Mouse (Mus musculus) heart, adult 2 months (tissue): Measurements from ENCODE around the gene Samd1. TPM values are rescaled to one million over a fixed set of nuclear protein-coding genes. Genes with fewer than 3 reads are reported as not detected.
A peak's percentile ranks its signal among the peaks of the same experiment; 100 is the strongest.

Experiments
- DNase-seq, 2 experiments: peaks; one replicate each; pipeline ENCODE4 v3.0.0; 2021
- H3K27ac ChIP-seq: fragments of 200-600 bp; 2 replicates; pipeline ENCODE4 v1.8.1; 2022
- H3K27me3 ChIP-seq: fragments of 200-500 bp; 2 replicates; pipeline ENCODE4 v1.6.1; 2012; ENCODE audit warnings: mild to moderate bottlenecking, low read length, inconsistent platforms, mixed read lengths; ENCODE audit not compliant: control insufficient read depth, insufficient read depth
- H3K36me3 ChIP-seq: fragments of 200-500 bp; 2 replicates; pipeline ENCODE4 v1.6.1; 2012; ENCODE audit warnings: low read length, inconsistent platforms; ENCODE audit not compliant: control insufficient read depth, insufficient read depth
- H3K4me1 ChIP-seq: fragments of 200-500 bp; 2 replicates; pipeline ENCODE4 v1.6.1; 2011; ENCODE audit warnings: low read length; ENCODE audit not compliant: control insufficient read depth, insufficient read depth
- H3K4me3 ChIP-seq: fragments of 200-600 bp; 2 replicates; pipeline ENCODE4 v1.8.1; 2022
- H3K79me2 ChIP-seq: fragments of 200-500 bp; replicated peaks from 2 replicates; pipeline ENCODE4 v1.6.1; 2012; ENCODE audit warnings: mild to moderate bottlenecking, inconsistent platforms, low read length, moderate library complexity, mixed read lengths; ENCODE audit not compliant: control insufficient read depth, insufficient read depth
- H3K9ac ChIP-seq: fragments of 200-500 bp; 2 replicates; pipeline ENCODE4 v1.6.1; 2012; ENCODE audit warnings: low read depth, mild to moderate bottlenecking, control low read depth, inconsistent platforms, low read length, mixed read lengths
- CTCF ChIP-seq: fragments of 200-600 bp; IDR thresholded peaks from 2 replicates; pipeline ENCODE4 v1.8.1; 2022; ENCODE audit warnings: antibody characterized with exemption, mild to moderate bottlenecking, moderate library complexity
- EP300 ChIP-seq: fragments of 200-500 bp; IDR thresholded peaks from 2 replicates; pipeline ENCODE4 v1.6.1; 2011; ENCODE audit warnings: low read depth, low read length, control low read depth; ENCODE audit not compliant: insufficient read depth
- POLR2A ChIP-seq: fragments of 200-500 bp; IDR thresholded peaks from 2 replicates; pipeline ENCODE4 v1.6.1; 2011; ENCODE audit warnings: mild to moderate bottlenecking, low read depth, low read length, control low read depth; ENCODE audit not compliant: insufficient read depth
- WGBS: fragments of 180-500 bp; shearing (Covaris S2); methylation state at CpG from one replicate; pipeline ENCODE4 v1.1.7; 2018; 5-methylcytosine and 5-hydroxymethylcytosine counted together
- intact Hi-C: fragments of 180-260 bp; cut with DNase I; formaldehyde crosslinking; loops from one replicate; pipeline ENCODE4 v1.15.1; 2025
- polyA plus RNA-seq: library from polyadenylated mRNA; depleted of rRNA; stranded (reverse); fragments of >200 nt; gene quantifications from 2 replicates; pipeline ENCODE4 v1.2.3, GENCODE M21; 2012
- total RNA-seq, 2 experiments: library from RNA; stranded (reverse); gene quantifications; 2 replicates each; pipeline ENCODE4 v1.2.3; 2021

Samd1 gene
- total and polyA plus RNA-seq, 3 experiments = 21.6 to 29.9 (median 29.7) TPM

GRCm38 (mm10) chr8:84023085-84023484, 25.6 kb downstream of the Samd1 start:
- intact Hi-C loops = no loop called here
- Histone ChIP-seq H3K79me2 (no peaks in the 10 kb centered on the region), H3K4me1 (peaks cover 9% of the 10 kb centered on the region), H3K27me3 (no peaks in the 10 kb centered on the region; the same call in 1 of the 2 replicates), H3K9ac (no peak overlapping the region), H3K36me3 (peaks cover 4% of the 10 kb centered on the region; the same call in 1 of the 2 replicates), H3K27ac (peak overlapping the region; percentile 67), H3K4me3 (peak overlapping the region; percentile 13; the same call in 1 of the 2 replicates)
- DNase-seq = peak; percentile 80 to 87
- WGBS = 3% methylated on average over 5 of the region's 5 CpGs
- TF ChIP-seq EP300 (peak; percentile 78), CTCF (no peak)

- Histone ChIP-seq H3K4me1 (peaks cover 9% of the 10 kb centered on the region), H3K27me3 (no peaks in the 10 kb centered on the region; the same call in 1 of the 2 replicates), H3K79me2 (no peaks in the 10 kb centered on the region), H3K9ac (no peak overlapping the region), H3K4me3 (peak overlapping the region; percentile 13; the same call in 1 of the 2 replicates), H3K36me3 (peaks cover 4% of the 10 kb centered on the region; the same call in 1 of the 2 replicates), H3K27ac (peak overlapping the region; percentile 67)
- no peak for TF ChIP-seq EP300
- no peak for TF ChIP-seq POLR2A
- no peak for TF ChIP-seq CTCF
- WGBS = 37% methylated on average over 1 of the region's 1 CpGs
- intact Hi-C loops = loop anchor here (2.0 kb wide), 1 partner anchor 13 kb away; no protein-coding TSS in a partner anchor
- no peak for DNase-seq
Observed at GRCm38 (mm10) chr8:84023631-84024030, 26.2 kb downstream of the Samd1 start.

- 28% methylated on average over 10 of the region's 10 CpGs for WGBS
- no peak overlapping the region for H3K9ac ChIP-seq
- intact Hi-C loops = loop anchor here (2.0 kb wide), 1 partner anchor 13 kb away; no protein-coding TSS in a partner anchor
- H3K4me3 ChIP-seq = no peak overlapping the region
- peaks cover 9% of the 10 kb centered on the region for H3K4me1 ChIP-seq
- no peaks in the 10 kb centered on the region; the same call in 1 of the 2 replicates for H3K27me3 ChIP-seq
- peak; percentile 43 to 62 for DNase-seq
- H3K36me3 ChIP-seq = peaks cover 4% of the 10 kb centered on the region; the same call in 1 of the 2 replicates
- TF ChIP-seq CTCF (peak; percentile 72), POLR2A (no peak)
- H3K79me2 ChIP-seq = no peaks in the 10 kb centered on the region
- no peak overlapping the region for H3K27ac ChIP-seq
Observed at GRCm38 (mm10) chr8:84024171-84024570, 26.7 kb downstream of the Samd1 start.

DNA sequence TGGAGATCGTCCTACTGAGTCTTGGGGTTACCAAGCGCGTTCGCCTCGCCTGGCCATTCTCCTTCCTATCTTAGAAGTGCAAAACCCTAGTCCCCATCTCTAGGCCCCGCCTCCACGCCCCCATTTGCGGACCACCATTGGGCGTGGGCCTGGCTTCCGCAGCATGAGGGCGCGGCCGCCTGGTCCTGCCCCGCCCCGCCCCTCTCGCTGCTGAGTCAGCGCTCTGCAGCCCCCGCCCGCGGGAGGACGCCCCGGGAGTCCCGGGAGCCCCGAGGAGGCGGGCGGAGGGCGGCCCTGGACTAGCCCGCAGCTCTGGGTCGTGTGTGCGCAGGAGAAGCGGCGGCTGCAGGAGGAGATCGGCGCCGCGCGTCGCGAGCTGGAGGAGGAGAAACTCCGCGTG, 28.4 kb downstream of the Samd1 start:
- Histone ChIP-seq H3K27ac (no peak overlapping the region), H3K4me3 (peak overlapping the region; percentile 37), H3K36me3 (peaks cover 4% of the 10 kb centered on the region; the same call in 1 of the 2 replicates), H3K27me3 (no peaks in the 10 kb centered on the region; the same call in 1 of the 2 replicates), H3K9ac (peak overlapping the region; percentile 21; the same call in 1 of the 2 replicates), H3K4me1 (peaks cover 9% of the 10 kb centered on the region), H3K79me2 (no peaks in the 10 kb centered on the region)
- TF ChIP-seq CTCF (no peak), POLR2A (no peak), EP300 (no peak)
- DNase-seq = peak; percentile 43 to 62
- intact Hi-C loops = loop anchor here (2.0 kb wide), 1 partner anchor 15 kb away; no protein-coding TSS in a partner anchor
- WGBS = 4% methylated on average over 41 of the region's 41 CpGs

GRCm38 (mm10) chr8:84027449-84027848, 30.0 kb downstream of the Samd1 start:
- no peak overlapping the region for H3K9ac ChIP-seq
- no peak for DNase-seq
- intact Hi-C loops = no loop called here
- H3K27me3 ChIP-seq = no peaks in the 10 kb centered on the region
- TF ChIP-seq POLR2A (no peak), EP300 (no peak), CTCF (no peak)
- H3K79me2 ChIP-seq = no peaks in the 10 kb centered on the region
- peaks cover 9% of the 10 kb centered on the region for H3K4me1 ChIP-seq
- no peak overlapping the region for H3K4me3 ChIP-seq
- WGBS = 14% methylated on average over 10 of the region's 10 CpGs
- peaks cover 4% of the 10 kb centered on the region; the same call in 1 of the 2 replicates for H3K36me3 ChIP-seq
- no peak overlapping the region for H3K27ac ChIP-seq

DNA sequence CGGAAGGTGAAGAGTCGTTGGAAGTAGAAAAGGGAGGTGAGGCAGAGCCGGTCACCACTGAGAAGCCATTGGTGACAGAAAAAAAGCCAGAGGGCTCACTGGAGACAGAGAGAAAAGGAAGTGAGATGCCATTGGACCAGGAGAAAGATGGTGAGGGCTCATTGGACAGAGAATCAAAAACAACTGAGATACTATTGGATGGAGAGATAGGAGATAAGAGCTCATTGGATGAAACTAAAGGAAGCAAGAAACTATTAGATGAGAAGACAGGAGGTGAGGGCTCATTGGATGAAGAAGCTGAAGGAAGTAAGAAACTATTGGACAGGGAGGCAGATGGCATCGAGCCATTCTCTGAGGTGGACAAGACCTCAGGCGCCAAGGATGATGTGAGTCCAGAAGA, 31.8 kb downstream of the Samd1 start:
- H3K27ac ChIP-seq = no peak overlapping the region
- H3K4me1 ChIP-seq = no peaks in the 10 kb centered on the region
- no peak overlapping the region for H3K4me3 ChIP-seq
- intact Hi-C loops = no loop called here
- no peak for DNase-seq
- H3K36me3 ChIP-seq = no peaks in the 10 kb centered on the region
- 81% methylated on average over 5 of the region's 5 CpGs for WGBS
- no peaks in the 10 kb centered on the region for H3K79me2 ChIP-seq
- TF ChIP-seq EP300 (no peak), CTCF (no peak), POLR2A (no peak)
- H3K27me3 ChIP-seq = no peaks in the 10 kb centered on the region
- no peak overlapping the region for H3K9ac ChIP-seq
